Mouse (Mus musculus) hindbrain, embryonic 10.5 days (tissue): ENCODE results near the gene Hils1. TPM values are rescaled to one million over a fixed set of nuclear protein-coding genes. Genes with fewer than 3 reads are reported as not detected.

Experiments
- DNase-seq: peaks from one replicate; pipeline ENCODE4 v3.0.0-alpha.2; 2017; ENCODE audit warnings: low spot score
- H3K27ac ChIP-seq: fragments of 300-500 bp; sonication (generic); 2 replicates; pipeline ENCODE4 v1.5.1; 2016; ENCODE audit warnings: mild to moderate bottlenecking, moderate library complexity
- H3K27me3 ChIP-seq: fragments of 300-500 bp; sonication (generic); 2 replicates; pipeline ENCODE4 v1.6.1; 2016; ENCODE audit warnings: mild to moderate bottlenecking; ENCODE audit not compliant: poor library complexity, insufficient read depth, severe bottlenecking
- H3K36me3 ChIP-seq: fragments of 300-500 bp; sonication (generic); 2 replicates; pipeline ENCODE4 v1.6.1; 2016; ENCODE audit warnings: mild to moderate bottlenecking, moderate library complexity
- H3K4me1 ChIP-seq: fragments of 300-500 bp; sonication (generic); replicated peaks from 2 replicates; pipeline ENCODE4 v1.6.1; 2016; ENCODE audit warnings: mild to moderate bottlenecking
- H3K4me3 ChIP-seq: fragments of 300-500 bp; sonication (generic); 2 replicates; pipeline ENCODE4 v1.5.1; 2016; ENCODE audit warnings: mild to moderate bottlenecking, moderate library complexity
- H3K9me3 ChIP-seq: fragments of 300-500 bp; sonication (generic); 2 replicates; pipeline ENCODE4 v1.6.1; 2016; ENCODE audit warnings: mild to moderate bottlenecking, moderate library complexity
- WGBS: fragments of 180-500 bp; shearing (Covaris S2); methylation state at CpG from one replicate; pipeline ENCODE4 v1.1.7; 2016; 5-methylcytosine and 5-hydroxymethylcytosine counted together
- polyA plus RNA-seq: library from polyadenylated mRNA; unstranded; fragments of >200 nt; fragmentation: Nextera tagmentation; extraction: Ambion mirVana; gene quantifications from 2 replicates; pipeline ENCODE4 v1.2.1, GENCODE M21; 2016

Gene Hils1
- polyA plus RNA-seq, 1 experiment from 2014 or later, result not detected

- no peaks in the 10 kb centered on the region for H3K9me3 ChIP-seq
- WGBS, result 51% methylated on average over 3 of the region's 3 CpGs
- peaks cover 59% of the 10 kb centered on the region for H3K4me1 ChIP-seq
These were observed 45.1 kb downstream of the Hils1 start for GRCm38 (mm10) chr11:95012487-95012886.

GRCm38 (mm10) chr11:95015484-95015883 is 48.1 kb downstream of the Hils1 start:
- 81% methylated on average over 3 of the region's 3 CpGs for WGBS
- Histone ChIP-seq H3K9me3 (no peaks in the 10 kb centered on the region), H3K27me3 (peaks cover 23% of the 10 kb centered on the region), H3K36me3 (peaks cover 79% of the 10 kb centered on the region), H3K4me1 (peaks cover 34% of the 10 kb centered on the region), H3K4me3 (no peak overlapping the region), H3K27ac (no peak overlapping the region)
- DNase-seq, result no peak

More at GRCm38 (mm10) chr11:95012487-95012886, 45.1 kb downstream of the Hils1 start:
- Histone ChIP-seq H3K36me3 (peaks cover 50% of the 10 kb centered on the region), H3K27ac (peak overlapping the region; percentile 62; the same call in 1 of the 2 replicates), H3K4me3 (peak overlapping the region; percentile 90; the same call in 1 of the 2 replicates), H3K27me3 (no peaks in the 10 kb centered on the region)
- DNase-seq, result no peak

Other genes starting within 250 kb of the Hils1 start
- 0.30 TPM in 1 of 2 replicates, not detected in the other for gene Cdc34b, start 225.8 kb upstream of the Hils1 start, polyA plus RNA-seq
- not detected in 2 replicates for gene Tmem92, start 184.9 kb upstream of the Hils1 start, polyA plus RNA-seq
- 98.1 and 193 TPM in 2 replicates for gene Col1a1, start 31.4 kb upstream of the Hils1 start, polyA plus RNA-seq
- gene Sgca, start 8.7 kb downstream of the Hils1 start, polyA plus RNA-seq, result 0.10 TPM in 1 of 2 replicates, not detected in the other
- gene Ppp1r9b, start 23.4 kb downstream of the Hils1 start, polyA plus RNA-seq, result 10.4 and 11.8 TPM in 2 replicates
- 38.8 and 71.5 TPM in 2 replicates for gene Samd14, start 42.3 kb downstream of the Hils1 start, polyA plus RNA-seq
- gene Pdk2, start 73.8 kb downstream of the Hils1 start, polyA plus RNA-seq, result 10.7 and 15.2 TPM in 2 replicates
- 5.7 and 6.7 TPM in 2 replicates for gene Itga3, start 109.2 kb downstream of the Hils1 start, polyA plus RNA-seq
- 3.2 and 6.5 TPM in 2 replicates for gene Dlx3, start 152.5 kb downstream of the Hils1 start, polyA plus RNA-seq
- 0.25 and 0.31 TPM in 2 replicates for gene Dlx4, start 178.7 kb downstream of the Hils1 start, polyA plus RNA-seq